Mouse (Mus musculus) testis, postnatal 10 days (tissue): ENCODE data around the gene Gm3194.
"Not testable (repeated sequence)": the region's sequence is repeated elsewhere in the genome, so short reads cannot be mapped to it uniquely, and the experiment has no call there.

Source experiments
- DNase-seq: peaks from one replicate; pipeline ENCODE4 v3.0.0; 2021; ENCODE audit warnings: low spot score

Gm3194 gene

GRCm38 (mm10) chr14:5455367-5455766, at the start of gene Gm3194:
Gm3194 (minus strand) TSS chr14:5455467.
- DNase-seq: not testable (repeated sequence)

GRCm38 (mm10) chr14:5501374-5501773, 46.1 kb upstream of the Gm3194 start, which contains the start of gene Gm3488:
Gm3488 (plus strand) TSS chr14:5501674.
- not testable (repeated sequence) for DNase-seq

- not testable (repeated sequence) for DNase-seq
Observed at GRCm38 (mm10) chr14:5483907-5484306, 28.6 kb upstream of the Gm3194 start, which contains the start of gene Gm3187. Gm3187 (plus strand) TSS chr14:5484207.

- DNase-seq: not testable (repeated sequence)
Observed at GRCm38 (mm10) chr14:5477730-5478129, 22.5 kb upstream of the Gm3194 start, which contains the start of gene Gm8246. Gm8246 (minus strand) TSS chr14:5477830.

GRCm38 (mm10) chr14:5460469-5460868, 5.2 kb upstream of the Gm3194 start:
- not testable (repeated sequence) for DNase-seq

GRCm38 (mm10) chr14:5388949-5389348, 66.3 kb downstream of the Gm3194 start, which contains the start of gene Gm3500:
Gm3500 (minus strand) TSS chr14:5389049.
- DNase-seq: not testable (repeated sequence)
